Mouse (Mus musculus) heart, adult 2 months (tissue): ENCODE measurements at regions not wholly inside any gene's neighbourhood (a gene's known extent, or its start where the extent isn't known, plus 50 kb on each side); places are given as distances from the start of the nearest gene placed in this dataset.

Source experiments
- CTCF ChIP-seq: fragments of 200-600 bp; IDR thresholded peaks from 2 replicates; pipeline ENCODE4 v1.8.1; 2022; ENCODE audit warnings: antibody characterized with exemption, mild to moderate bottlenecking, moderate library complexity
- POLR2A ChIP-seq: fragments of 200-500 bp; IDR thresholded peaks from 2 replicates; pipeline ENCODE4 v1.6.1; 2011; ENCODE audit warnings: mild to moderate bottlenecking, low read depth, low read length, control low read depth; ENCODE audit not compliant: insufficient read depth

GRCm38 (mm10) chr14:9331593-9331992, 665.6 kb upstream of the 4930452B06Rik start:
- TF ChIP-seq CTCF (no peak), POLR2A (no peak)
